Mouse (Mus musculus) megakaryocyte, embryonic 14.5 days (primary cell): ENCODE data around the gene Syt13. TPM values are rescaled to one million over a fixed set of nuclear protein-coding genes. Genes with fewer than 3 reads are reported as not detected.

Experiments used
- H3K27me3 ChIP-seq: replicated peaks from 2 replicates; pipeline ENCODE3; 2012; ENCODE audit warnings: inconsistent platforms
- H3K36me3 ChIP-seq: replicated peaks from 2 replicates; pipeline ENCODE3; 2012; ENCODE audit warnings: low read length, inconsistent platforms, mixed read lengths
- H3K4me1 ChIP-seq: 2 replicates; pipeline ENCODE4 v1.6.1; 2012; ENCODE audit warnings: inconsistent platforms
- H3K4me3 ChIP-seq: replicated peaks from 2 replicates; pipeline ENCODE3; 2012; ENCODE audit warnings: moderate library complexity, mild to moderate bottlenecking, inconsistent platforms
- H3K9me3 ChIP-seq: 2 replicates; pipeline ENCODE4 v1.6.1; 2012; ENCODE audit warnings: inconsistent platforms
- FLI1 ChIP-seq: IDR thresholded peaks from 2 replicates; pipeline ENCODE4 v1.6.1; 2012; ENCODE audit warnings: low read length, inconsistent platforms, mixed read lengths
- GATA1 ChIP-seq: IDR thresholded peaks from 3 replicates; pipeline ENCODE4 v1.6.1; 2012; ENCODE audit warnings: mixed read lengths, low read length, inconsistent platforms, borderline replicate concordance
- polyA plus RNA-seq: library from polyadenylated mRNA; stranded (reverse); fragments of >175 nt; gene quantifications from 2 replicates; pipeline ENCODE4 v1.2.3, GENCODE M21; 2012; ENCODE audit warnings: low replicate concordance; ENCODE audit not compliant: insufficient read depth

Syt13 gene
- polyA plus RNA-seq, 1 experiment: 39.6 TPM

DNA sequence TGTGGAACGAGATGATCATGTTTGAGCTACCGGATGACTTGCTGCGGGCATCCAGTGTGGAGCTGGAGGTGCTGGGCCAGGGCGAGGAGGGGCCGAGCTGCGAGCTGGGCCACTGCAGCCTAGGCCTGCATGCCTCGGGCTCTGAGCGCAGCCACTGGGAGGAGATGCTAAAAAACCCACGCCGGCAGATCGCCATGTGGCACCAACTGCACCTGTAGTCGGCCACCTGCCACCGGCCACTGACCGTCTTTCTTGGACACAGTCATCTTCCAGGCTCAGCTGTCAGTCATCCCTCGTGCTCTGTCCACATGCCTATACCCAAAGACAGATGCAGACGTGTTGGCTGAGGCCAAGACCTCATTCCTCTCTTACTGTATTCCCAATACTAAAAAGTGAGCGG, 38.6 kb downstream of the Syt13 start:
- no peak for TF ChIP-seq GATA1
- TF ChIP-seq FLI1: no peak
- H3K36me3 ChIP-seq: peaks cover 87% of the 10 kb centered on the region
- no peak overlapping the region for H3K4me3 ChIP-seq
- H3K9me3 ChIP-seq: peaks cover 13% of the 10 kb centered on the region
- H3K27me3 ChIP-seq: peaks cover 4% of the 10 kb centered on the region
- peaks cover 67% of the 10 kb centered on the region for H3K4me1 ChIP-seq

DNA sequence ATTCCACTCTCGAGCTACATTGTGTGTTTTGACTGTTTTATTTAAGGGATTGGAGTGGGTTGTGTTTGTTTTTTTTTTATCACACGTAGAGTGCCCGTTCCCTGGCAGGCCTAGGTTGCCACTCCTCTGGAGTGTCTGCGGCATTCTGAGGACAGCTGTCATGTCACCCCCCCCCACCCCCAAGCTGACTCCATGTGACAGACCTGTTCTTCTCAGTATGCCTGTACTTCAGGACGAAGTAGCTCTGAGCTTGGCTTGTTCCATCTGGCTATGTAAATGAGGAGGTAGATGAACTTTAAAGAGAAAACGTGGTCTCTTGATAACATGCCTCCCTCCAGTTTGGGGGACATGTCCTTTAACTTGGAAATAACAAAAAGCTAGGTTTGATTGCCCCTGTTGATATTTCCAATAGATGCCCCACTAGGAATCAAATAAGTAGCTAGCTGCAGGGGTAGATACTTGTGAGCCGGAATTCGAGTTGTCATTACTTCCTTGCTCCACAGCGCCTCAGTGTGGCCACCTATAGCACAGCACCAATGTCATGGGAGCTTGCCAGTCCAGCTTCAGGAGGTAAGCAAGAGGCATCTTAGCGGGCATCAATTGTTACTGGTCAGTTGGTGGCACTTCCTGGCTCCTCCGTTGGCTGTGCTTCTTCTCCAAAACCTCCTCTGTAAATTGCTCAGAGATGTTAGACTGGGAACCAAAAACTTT, 39.7 kb downstream of the Syt13 start:
- Histone ChIP-seq H3K4me3 (no peak overlapping the region), H3K36me3 (peaks cover 82% of the 10 kb centered on the region), H3K4me1 (peaks cover 61% of the 10 kb centered on the region), H3K27me3 (no peaks in the 10 kb centered on the region), H3K9me3 (peaks cover 17% of the 10 kb centered on the region)
- TF ChIP-seq FLI1 (no peak), GATA1 (no peak)

DNA sequence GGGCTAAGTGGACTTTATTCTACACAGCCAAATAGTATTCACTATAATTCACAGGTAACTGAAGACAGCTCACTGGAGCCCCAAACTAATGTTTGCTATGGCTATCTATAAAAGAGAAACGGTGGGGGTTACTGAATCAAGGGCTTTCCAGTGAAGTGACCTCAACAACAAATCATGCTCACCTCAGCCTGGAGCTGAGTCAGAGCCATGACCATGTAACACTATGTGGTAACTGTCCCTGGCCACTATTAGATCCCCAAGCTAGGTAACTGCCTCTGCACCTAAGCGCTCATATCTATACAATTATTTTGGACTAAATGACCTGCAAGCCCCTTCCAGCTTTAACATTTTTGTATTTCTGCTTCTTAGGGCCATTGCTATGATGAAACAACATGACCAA, 42.0 kb downstream of the Syt13 start:
- Histone ChIP-seq H3K27me3 (no peaks in the 10 kb centered on the region), H3K36me3 (peaks cover 77% of the 10 kb centered on the region), H3K9me3 (peaks cover 31% of the 10 kb centered on the region), H3K4me1 (peaks cover 64% of the 10 kb centered on the region), H3K4me3 (no peak overlapping the region)
- TF ChIP-seq FLI1: no peak
- no peak for TF ChIP-seq GATA1

DNA sequence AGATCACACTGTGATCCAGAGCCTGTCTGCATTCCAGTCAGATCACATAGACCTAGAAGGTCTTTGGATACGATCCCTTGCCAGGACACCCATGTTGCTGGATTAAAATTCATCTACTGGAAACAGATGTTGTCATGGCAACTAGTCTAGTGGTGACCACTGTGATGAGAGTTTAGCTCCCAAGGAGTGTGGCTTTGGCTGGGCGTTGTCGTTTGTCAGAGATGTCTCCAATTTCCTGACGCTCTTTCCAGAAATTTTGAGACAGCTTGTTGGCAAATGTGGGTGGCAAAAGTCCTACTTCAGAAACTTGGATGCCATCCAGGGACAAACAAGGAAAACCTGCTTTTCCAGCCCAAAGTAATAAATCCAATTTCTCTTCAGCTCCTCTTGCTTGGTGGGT, 43.7 kb downstream of the Syt13 start:
- Histone ChIP-seq H3K4me3 (no peak overlapping the region), H3K27me3 (no peaks in the 10 kb centered on the region), H3K9me3 (peaks cover 38% of the 10 kb centered on the region), H3K36me3 (peaks cover 71% of the 10 kb centered on the region), H3K4me1 (peaks cover 60% of the 10 kb centered on the region)
- no peak for TF ChIP-seq FLI1
- no peak for TF ChIP-seq GATA1

DNA sequence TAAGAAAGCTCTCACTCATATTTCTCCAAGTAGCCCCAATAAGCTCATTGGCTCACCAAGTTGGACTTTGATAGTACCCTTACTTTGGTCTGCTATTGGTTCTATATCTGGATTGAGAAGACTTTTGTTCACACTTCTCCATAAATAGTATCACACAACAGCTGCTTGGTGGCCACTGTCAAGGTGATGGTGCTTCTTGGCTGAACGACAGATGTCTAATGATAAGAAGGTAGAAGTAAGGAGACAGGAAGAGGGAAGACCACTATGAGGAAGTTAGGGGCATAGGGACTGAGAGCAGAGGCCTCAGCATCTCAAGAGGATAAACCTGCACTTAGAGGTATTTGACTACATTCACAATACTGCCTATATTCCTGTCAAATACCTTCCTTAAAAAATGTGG, 49.4 kb downstream of the Syt13 start:
- H3K4me3 ChIP-seq: no peak overlapping the region
- H3K4me1 ChIP-seq: peaks cover 75% of the 10 kb centered on the region
- peaks cover 32% of the 10 kb centered on the region for H3K9me3 ChIP-seq
- peaks cover 74% of the 10 kb centered on the region for H3K36me3 ChIP-seq
- H3K27me3 ChIP-seq: no peaks in the 10 kb centered on the region
- no peak for TF ChIP-seq GATA1
- no peak for TF ChIP-seq FLI1

DNA sequence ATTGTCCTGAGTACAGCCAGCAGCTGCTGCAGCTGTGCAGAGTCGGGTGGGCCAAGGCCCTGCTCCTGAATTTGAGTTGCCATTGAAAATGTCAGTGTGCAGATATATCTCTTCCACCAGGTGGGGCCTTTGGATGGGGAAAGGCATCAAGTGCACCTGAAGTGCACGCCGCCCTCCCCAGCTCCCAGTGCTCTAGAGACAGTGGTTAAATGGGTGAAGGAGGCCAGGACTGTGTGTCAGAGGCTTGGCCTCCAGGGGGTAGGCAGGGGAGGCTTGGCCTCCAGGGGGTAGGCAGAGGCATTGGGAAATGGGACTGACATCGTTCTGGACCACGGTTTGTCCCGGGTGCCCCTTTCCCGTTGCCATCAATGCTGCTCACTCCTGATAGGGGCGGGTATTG, 51.4 kb downstream of the Syt13 start:
- TF ChIP-seq GATA1: no peak
- TF ChIP-seq FLI1: no peak
- Histone ChIP-seq H3K36me3 (peaks cover 77% of the 10 kb centered on the region), H3K27me3 (no peaks in the 10 kb centered on the region), H3K4me3 (no peak overlapping the region), H3K9me3 (peaks cover 18% of the 10 kb centered on the region), H3K4me1 (peaks cover 81% of the 10 kb centered on the region)

DNA sequence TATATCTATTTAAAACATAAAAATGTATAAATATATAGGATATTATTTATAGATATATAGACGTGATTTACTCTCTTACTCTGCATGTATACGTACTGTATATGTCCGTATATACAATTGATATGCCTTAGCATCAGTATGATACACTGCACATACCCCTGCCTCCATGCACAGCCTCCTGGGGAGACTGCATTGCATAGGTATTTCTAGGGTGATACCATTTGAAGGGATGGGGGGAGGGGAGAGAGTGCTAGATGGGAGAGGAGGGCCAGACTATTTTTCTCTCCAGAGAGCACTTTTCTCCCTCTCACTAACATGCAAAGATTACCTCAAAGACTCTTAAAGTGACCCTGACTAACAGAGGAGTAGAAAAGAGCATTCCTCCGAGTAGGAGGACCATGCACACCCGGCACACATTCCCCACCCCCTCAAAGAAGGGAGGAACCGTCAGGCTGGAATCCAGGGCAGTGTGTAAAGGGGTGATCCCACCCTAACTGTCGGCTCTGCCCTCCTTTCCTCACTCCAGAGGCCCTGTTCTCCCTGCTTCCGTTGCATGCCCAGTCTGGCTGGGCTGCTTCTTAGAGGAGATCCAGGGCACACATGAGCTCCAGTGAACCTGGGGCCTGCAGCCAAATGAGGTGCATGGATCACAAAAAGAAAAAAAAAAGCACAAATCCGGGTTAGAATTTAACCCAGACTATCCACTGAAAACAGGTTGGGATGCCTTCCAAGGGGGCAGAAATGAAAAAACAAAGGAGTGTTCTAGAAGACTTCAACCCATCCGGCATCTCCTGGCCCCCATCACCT, 52.3 kb downstream of the Syt13 start:
- Histone ChIP-seq H3K9me3 (peaks cover 16% of the 10 kb centered on the region), H3K27me3 (no peaks in the 10 kb centered on the region), H3K36me3 (peaks cover 78% of the 10 kb centered on the region), H3K4me1 (peaks cover 89% of the 10 kb centered on the region), H3K4me3 (no peak overlapping the region)
- TF ChIP-seq FLI1 (no peak), GATA1 (no peak)

DNA sequence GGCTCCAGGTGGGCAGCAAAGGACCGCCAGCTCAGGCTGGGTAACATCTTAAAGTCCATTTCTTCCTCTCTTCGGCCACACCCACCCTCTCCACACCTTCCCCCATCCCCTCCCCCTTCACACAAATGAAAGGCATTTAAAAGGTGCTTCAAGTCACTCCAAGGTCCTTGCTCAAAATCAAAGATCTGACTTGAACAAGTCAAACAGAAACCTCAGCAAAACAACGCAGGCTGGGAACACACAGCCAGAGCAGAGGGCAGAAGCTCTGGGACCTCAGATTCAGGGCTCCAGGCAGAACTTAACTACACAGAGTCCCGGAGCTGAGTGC, 52.9 kb downstream of the Syt13 start:
- no peak for TF ChIP-seq GATA1
- TF ChIP-seq FLI1: no peak
- Histone ChIP-seq H3K36me3 (peaks cover 80% of the 10 kb centered on the region), H3K9me3 (peaks cover 18% of the 10 kb centered on the region), H3K4me3 (no peak overlapping the region), H3K27me3 (no peaks in the 10 kb centered on the region), H3K4me1 (peaks cover 86% of the 10 kb centered on the region)

DNA sequence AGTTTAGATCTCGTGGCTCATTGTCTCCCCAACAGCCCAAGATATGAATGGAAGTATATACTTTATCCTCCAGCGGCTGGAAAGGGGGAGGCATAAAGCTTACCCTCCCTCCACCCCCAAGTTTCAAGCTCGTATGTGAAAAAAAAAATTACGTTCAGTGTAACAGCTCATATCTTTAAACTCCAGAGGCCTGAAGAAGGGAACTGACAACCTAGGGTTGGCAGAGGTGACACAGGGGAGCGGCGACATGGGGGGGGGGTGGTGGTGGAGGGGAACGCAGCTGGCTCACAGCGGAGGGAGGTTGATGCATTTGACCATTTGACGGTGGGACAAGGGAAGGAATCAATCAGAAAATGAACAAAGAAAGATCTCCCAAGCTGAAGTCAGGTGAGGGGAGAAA, 56.2 kb downstream of the Syt13 start:
- H3K27me3 ChIP-seq: no peaks in the 10 kb centered on the region
- peaks cover 79% of the 10 kb centered on the region for H3K4me1 ChIP-seq
- TF ChIP-seq GATA1 (no peak), FLI1 (no peak)
- peaks cover 86% of the 10 kb centered on the region for H3K36me3 ChIP-seq
- H3K9me3 ChIP-seq: peaks cover 24% of the 10 kb centered on the region
- H3K4me3 ChIP-seq: no peak overlapping the region

DNA sequence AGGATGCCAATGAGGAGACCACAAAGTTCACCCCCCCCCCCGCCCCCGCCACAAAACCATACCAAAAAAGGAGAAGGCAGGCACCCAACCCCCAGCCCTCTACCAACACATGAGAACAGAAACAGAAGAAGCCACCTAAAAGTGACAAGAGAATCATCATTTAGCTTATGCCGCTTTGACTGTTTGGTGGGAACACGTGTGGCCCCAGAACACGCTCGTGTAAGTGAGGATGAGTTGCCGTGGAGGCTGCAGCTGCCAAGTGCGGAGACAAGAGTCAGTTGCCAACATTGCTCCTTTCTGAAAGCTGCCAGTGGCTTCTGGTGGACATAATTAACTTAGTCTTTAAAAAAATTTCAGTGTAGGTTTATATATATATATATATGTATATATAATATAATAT, 56.6 kb downstream of the Syt13 start:
- Histone ChIP-seq H3K27me3 (no peaks in the 10 kb centered on the region), H3K4me1 (peaks cover 79% of the 10 kb centered on the region), H3K36me3 (peaks cover 86% of the 10 kb centered on the region), H3K9me3 (peaks cover 24% of the 10 kb centered on the region), H3K4me3 (no peak overlapping the region)
- no peak for TF ChIP-seq GATA1
- TF ChIP-seq FLI1: no peak
